In genomic region chr9:107724796-107725195, GRCm38 (mm10) we compare ENCODE assay signal across 11 mouse cellular contexts. TPM values are rescaled to one million over a fixed set of nuclear protein-coding genes. Genes with fewer than 3 reads are reported as not detected.
A peak's percentile ranks its signal among the peaks of the same experiment; 100 is the strongest.
DNase-seq lines count a peak whose midpoint lies in the region; ATAC-seq and TF ChIP-seq lines count a peak whose summit lies in the region.
"Had no signal": no experiment of that assay in that cellular context is flagged by ENCODE, and none has a peak within 500 bp of the region (broad histone marks: within the 10 kb centered on the region; RNA-seq: fewer than 3 reads in every experiment).

No protein-coding gene starts in this region.

- no peak for ATAC-seq in lung, embryonic 15.5 days (ENCODE audit: borderline replicate concordance, extremely low read depth, low FRiP score, low TSS enrichment)
- ATAC-seq in intestine, embryonic 14.5 days (replicated peaks; ENCODE audit: low FRiP score, low TSS enrichment, low read depth): no peak
- ATAC-seq: CD4-positive, CD25-positive, alpha-beta regulatory T cell, adult 4 months had no signal

- WGBS in heart, adult 2 months: 63% methylated on average over 1 of the region's 1 CpGs
- WGBS in lung, embryonic 15.5 days: 79% methylated on average over 1 of the region's 1 CpGs
- 76% methylated on average over 1 of the region's 1 CpGs for WGBS in lung, adult 2 months
- WGBS in intestine, embryonic 14.5 days: 79% methylated on average over 1 of the region's 1 CpGs

- DNase-seq in heart, adult 2 months: no peak
- no peak for DNase-seq in heart, postnatal 10 days
- no peak for DNase-seq in lung, adult 2 months
- DNase-seq in intestine, embryonic 14.5 days (ENCODE audit: low spot score): no peak
- peak; percentile 17 to 35 for DNase-seq in monocyte, adult 2 months (ENCODE audit: low read depth in 1 of 2, low spot score in 2 of 2)
- DNase-seq in right cerebral cortex, postnatal 25 days: no peak
- DNase-seq in layer of hippocampus, adult 18-20 months (ENCODE audit: low spot score in 2 of 2): no peak
- DNase-seq: cerebellum, adult 2 months had no signal

- no peak overlapping the region for H3K9ac ChIP-seq in heart, adult 2 months (ENCODE audit: low read depth, low read length)
- H3K9ac ChIP-seq in lung, embryonic 15.5 days: no peak overlapping the region
- H3K9ac ChIP-seq in intestine, embryonic 14.5 days (ENCODE audit: low read length): no peak overlapping the region
- H3K9ac ChIP-seq: forebrain, embryonic 13.5 days had no signal

- TF ChIP-seq CTCF in heart, adult 2 months (IDR thresholded peaks at IDR 0.05): no peak
- no peak for TF ChIP-seq CTCF in lung, adult 2 months (IDR thresholded peaks at IDR 0.05; ENCODE audit: insufficient read depth, low read length)

- H3K27me3 ChIP-seq in heart, adult 2 months (ENCODE audit: control insufficient read depth, insufficient read depth, low read length): no peaks in the 10 kb centered on the region
- no peaks in the 10 kb centered on the region for H3K27me3 ChIP-seq in lung, embryonic 15.5 days
- H3K27me3 ChIP-seq in intestine, embryonic 14.5 days (replicated peaks; ENCODE audit: control insufficient read depth, insufficient read depth, low read length): no peaks in the 10 kb centered on the region
- H3K27me3 ChIP-seq: forebrain, embryonic 13.5 days had no signal

- H3K36me3 ChIP-seq in heart, adult 2 months (ENCODE audit: control insufficient read depth, insufficient read depth, low read length): no peaks in the 10 kb centered on the region
- no peaks in the 10 kb centered on the region for H3K36me3 ChIP-seq in lung, embryonic 15.5 days
- H3K36me3 ChIP-seq in intestine, embryonic 14.5 days (ENCODE audit: control insufficient read depth, insufficient read depth, low read length): no peaks in the 10 kb centered on the region

- no peak overlapping the region for H3K4me2 ChIP-seq in lung, embryonic 15.5 days
- H3K4me2 ChIP-seq in intestine, embryonic 14.5 days (ENCODE audit: low read length): no peak overlapping the region

- TF ChIP-seq EP300 in heart, adult 2 months (IDR thresholded peaks at IDR 0.05; ENCODE audit: insufficient read depth, low read depth, low read length): no peak

- H3K4me1 ChIP-seq in heart, adult 2 months (ENCODE audit: control insufficient read depth, insufficient read depth, low read length): peaks cover 13% of the 10 kb centered on the region
- peaks cover 54% of the 10 kb centered on the region for H3K4me1 ChIP-seq in lung, embryonic 15.5 days
- H3K4me1 ChIP-seq in lung, adult 2 months (ENCODE audit: control insufficient read depth, insufficient read depth, low read length): peaks cover 18% of the 10 kb centered on the region
- peaks cover 24% of the 10 kb centered on the region for H3K4me1 ChIP-seq in intestine, embryonic 14.5 days (replicated peaks; ENCODE audit: control insufficient read depth, insufficient read depth, low read length)

- H3K79me2 ChIP-seq in heart, adult 2 months (replicated peaks; ENCODE audit: control insufficient read depth, insufficient read depth, low read length): no peaks in the 10 kb centered on the region

- H3K9me3 ChIP-seq in lung, embryonic 15.5 days: no peaks in the 10 kb centered on the region
- no peaks in the 10 kb centered on the region for H3K9me3 ChIP-seq in intestine, embryonic 14.5 days (ENCODE audit: control insufficient read depth, low read length)
- H3K9me3 ChIP-seq: forebrain, embryonic 13.5 days had no signal

- no peak for TF ChIP-seq POLR2A in heart, adult 2 months (IDR thresholded peaks at IDR 0.05; ENCODE audit: insufficient read depth, low read depth, low read length)
- no peak for TF ChIP-seq POLR2A in lung, adult 2 months (IDR thresholded peaks at IDR 0.05; ENCODE audit: borderline replicate concordance, extremely low read depth, low read depth, low read length)

- H3K4me3 ChIP-seq in heart, adult 2 months: no peak overlapping the region
- H3K4me3 ChIP-seq in lung, embryonic 15.5 days: no peak overlapping the region
- no peak overlapping the region for H3K4me3 ChIP-seq in lung, adult 2 months (replicated peaks; ENCODE audit: extremely low read depth, low read depth, low read length)
- no peak overlapping the region for H3K4me3 ChIP-seq in intestine, embryonic 14.5 days (ENCODE audit: low read depth, low read length)
- H3K4me3 ChIP-seq: forebrain, embryonic 13.5 days had no signal

- peak overlapping the region; percentile 72 for H3K27ac ChIP-seq in heart, adult 2 months
- peak overlapping the region; percentile 85 for H3K27ac ChIP-seq in lung, embryonic 15.5 days
- peak overlapping the region; percentile 1; the same call in 1 of the 2 replicates for H3K27ac ChIP-seq in intestine, embryonic 14.5 days (ENCODE audit: low read depth)

- intact Hi-C loops in heart, adult 2 months (cut with DNase I): no loop called here
- intact Hi-C loops in heart, postnatal 10 days (cut with DNase I): no loop called here

RNA-seq across cellular contexts. Expression of gene Sema3f, which starts 14.5 kb away (rescaled TPM):
- 10 to 100 TPM; 13.4 to 16.8 TPM for total RNA-seq in heart, adult 2 months (2021)
- polyA plus RNA-seq in heart, adult 2 months (2012; rRNA removed): 29.1 and 31.8 TPM in 2 replicates
- total RNA-seq in heart, postnatal 10 days (2021): 10 to 100 TPM; 19.4 to 22.2 TPM
- 12.3 and 13.7 TPM in 2 replicates for polyA plus RNA-seq in lung, embryonic 15.5 days (2015; fragmentation: Nextera tagmentation; extraction: Ambion mirVana)
- 318 and 413 TPM in 2 replicates for polyA plus RNA-seq in lung, adult 2 months (2012; rRNA removed)
- 16.2 and 16.3 TPM in 2 replicates for polyA plus RNA-seq in intestine, embryonic 14.5 days (2014; fragmentation: Nextera tagmentation; extraction: Ambion mirVana)
- total RNA-seq in layer of hippocampus, adult 18-20 months (2021): 1 to 10 TPM; 2.8 to 5.9 TPM
- polyA plus RNA-seq: CD4-positive, CD25-positive, alpha-beta regulatory T cell, adult 4 months had no signal

RNA-seq across cellular contexts. Expression of gene Gnat1, which starts 45.3 kb away (rescaled TPM):
- not detected for total RNA-seq in heart, adult 2 months (2021)
- not detected in 2 replicates for polyA plus RNA-seq in heart, adult 2 months (2012; rRNA removed)
- not detected for total RNA-seq in heart, postnatal 10 days (2021)
- polyA plus RNA-seq in lung, embryonic 15.5 days (2015; fragmentation: Nextera tagmentation; extraction: Ambion mirVana): 0.54 and 0.93 TPM in 2 replicates
- 0.09 and 0.20 TPM in 2 replicates for polyA plus RNA-seq in lung, adult 2 months (2012; rRNA removed)
- 1.7 and 2.6 TPM in 2 replicates for polyA plus RNA-seq in intestine, embryonic 14.5 days (2014; fragmentation: Nextera tagmentation; extraction: Ambion mirVana)
- not detected for total RNA-seq in layer of hippocampus, adult 18-20 months (2021)

RNA-seq across cellular contexts. Expression of gene Rbm5, which starts 46.0 kb away (rescaled TPM):
- total RNA-seq in heart, adult 2 months (2021): 10 to 100 TPM; 38.9 to 54.6 TPM
- 50.5 and 68.3 TPM in 2 replicates for polyA plus RNA-seq in heart, adult 2 months (2012; rRNA removed)
- total RNA-seq in heart, postnatal 10 days (2021): 10 to 100 TPM; 57.8 to 66.6 TPM
- 188 and 202 TPM in 2 replicates for polyA plus RNA-seq in lung, embryonic 15.5 days (2015; fragmentation: Nextera tagmentation; extraction: Ambion mirVana)
- polyA plus RNA-seq in lung, adult 2 months (2012; rRNA removed): 54.0 and 77.1 TPM in 2 replicates
- polyA plus RNA-seq in intestine, embryonic 14.5 days (2014; fragmentation: Nextera tagmentation; extraction: Ambion mirVana): 156 and 174 TPM in 2 replicates
- total RNA-seq in layer of hippocampus, adult 18-20 months (2021): 100 to 1,000 TPM; 126 to 142 TPM

RNA-seq across cellular contexts. Expression of gene Slc38a3, which starts 55.5 kb away (rescaled TPM):
- 10 to 100 TPM; 71.5 to 88.3 TPM for total RNA-seq in heart, adult 2 months (2021)
- polyA plus RNA-seq in heart, adult 2 months (2012; rRNA removed): 162 and 314 TPM in 2 replicates
- 10 to 100 TPM; 20.5 to 22.6 TPM for total RNA-seq in heart, postnatal 10 days (2021)
- 3.9 and 4.1 TPM in 2 replicates for polyA plus RNA-seq in lung, embryonic 15.5 days (2015; fragmentation: Nextera tagmentation; extraction: Ambion mirVana)
- 1.8 and 16.1 TPM in 2 replicates for polyA plus RNA-seq in lung, adult 2 months (2012; rRNA removed)
- polyA plus RNA-seq in intestine, embryonic 14.5 days (2014; fragmentation: Nextera tagmentation; extraction: Ambion mirVana): 2.2 and 9.3 TPM in 2 replicates
- total RNA-seq in layer of hippocampus, adult 18-20 months (2021): 10 to 100 TPM; 57.8 to 62.6 TPM
- polyA plus RNA-seq: CD4-positive, CD25-positive, alpha-beta regulatory T cell, adult 4 months had no signal

Comparison
In these comparisons a context has a peak if more than half of its experiments do, and no peak if none do; other contexts are left out.
1. DNase-seq: peak in monocyte, adult 2 months (2 of 2); none in heart, adult 2 months (0 of 2), heart, postnatal 10 days (0 of 2), lung, adult 2 months (single experiment), intestine, embryonic 14.5 days (single experiment), right cerebral cortex, postnatal 25 days (single experiment) and layer of hippocampus, adult 18-20 months (0 of 2).
2. H3K27ac ChIP-seq: peak in every context shown above with its lines; median percentile 85 in lung, embryonic 15.5 days; 72 in heart, adult 2 months; 1 in intestine, embryonic 14.5 days.